Mouse (Mus musculus): ENCODE results near the gene Rab23. TPM values are rescaled to one million over a fixed set of nuclear protein-coding genes. Genes with fewer than 3 reads are reported as not detected.
A peak's percentile ranks its signal among the peaks of the same experiment; 100 is the strongest.

Rab23 gene
- 14.9 and 17.0 TPM in 2 replicates for polyA plus RNA-seq (2015; fragmentation: Nextera tagmentation; extraction: Ambion mirVana)

DNA sequence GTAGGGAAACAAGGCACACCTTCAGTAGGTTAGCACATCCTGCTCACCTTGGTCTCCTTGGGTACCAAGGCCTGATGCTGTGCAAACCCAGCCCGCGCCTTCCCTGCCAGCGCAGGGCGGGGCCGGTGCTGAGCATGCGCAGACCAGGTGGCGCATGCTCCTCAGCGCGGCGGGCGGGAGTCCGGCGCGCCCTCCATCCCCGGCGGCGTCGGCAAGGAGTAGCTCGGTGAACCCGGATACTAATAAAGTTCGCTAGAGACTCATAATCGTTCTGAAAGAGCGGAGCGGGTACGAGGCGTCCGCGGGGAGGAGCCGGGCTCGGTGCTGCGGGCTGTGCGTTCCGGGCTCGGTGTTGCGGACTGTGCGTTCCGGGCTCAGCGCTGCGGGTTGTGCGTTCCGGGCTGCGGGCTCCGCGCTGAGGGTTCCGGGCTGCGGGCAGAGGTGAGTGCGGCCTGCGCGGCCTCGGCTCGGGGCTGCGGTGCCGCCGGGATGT lies at the start of gene Rab23:
Gene Rab23, plus strand, starts transcription at position 155 of the 493 bp plus-strand sequence.
- ATAC-seq (ENCODE audit: low FRiP score, low TSS enrichment) (peak; percentile 95), DNase-seq (ENCODE audit: low spot score) (peak; percentile 86)
- Histone ChIP-seq H3K36me3 (ENCODE audit: control insufficient read depth, insufficient read depth, low read length) (peaks cover 6% of the 10 kb centered on the region), H3K27me3 (ENCODE audit: control insufficient read depth, insufficient read depth, low read length) (no peaks in the 10 kb centered on the region), H3K9me3 (ENCODE audit: control insufficient read depth, low read length) (no peaks in the 10 kb centered on the region), H3K9ac (ENCODE audit: low read length) (peak within 1 kb of the TSS; percentile 86), H3K4me1 (replicated peaks; ENCODE audit: control insufficient read depth, insufficient read depth) (no peaks in the 10 kb centered on the region), H3K27ac (replicated peaks) (peak within 1 kb of the TSS; percentile 91), H3K4me2 (replicated peaks; ENCODE audit: low read depth) (peak within 1 kb of the TSS; percentile 77), H3K4me3 (ENCODE audit: low read depth, low read length) (peak within 1 kb of the TSS; percentile 80)
- TF ChIP-seq CTCF (IDR thresholded peaks at IDR 0.05; ENCODE audit: low read depth): no peak
- no peak for TF ChIP-seq EP300 (optimal IDR thresholded peaks at IDR 0.05)
- under 1% methylated on average over 49 of the region's 54 CpGs for WGBS

GRCm38 (mm10) chr1:33670164-33670616 lies 49.5 kb upstream of the Rab23 start:
- Histone ChIP-seq H3K9me3 (ENCODE audit: control insufficient read depth, low read length) (no peaks in the 10 kb centered on the region), H3K9ac (ENCODE audit: low read length) (peak overlapping the region; percentile 67), H3K4me3 (ENCODE audit: low read depth, low read length) (peak overlapping the region; percentile 60), H3K36me3 (ENCODE audit: control insufficient read depth, insufficient read depth, low read length) (no peaks in the 10 kb centered on the region), H3K27me3 (ENCODE audit: control insufficient read depth, insufficient read depth, low read length) (no peaks in the 10 kb centered on the region), H3K4me2 (replicated peaks; ENCODE audit: low read depth) (peak overlapping the region; percentile 98), H3K4me1 (replicated peaks; ENCODE audit: control insufficient read depth, insufficient read depth) (0 out of 2 replicates have a peak, but pooled peaks cover 2% of the 10 kb centered on the region), H3K27ac (replicated peaks) (peak overlapping the region; percentile 75)
- DNase-seq (ENCODE audit: low spot score) (peak; percentile 81), ATAC-seq (ENCODE audit: low FRiP score, low TSS enrichment) (peak; percentile 70)
- TF ChIP-seq CTCF (IDR thresholded peaks at IDR 0.05; ENCODE audit: low read depth) (peak; percentile 62), EP300 (optimal IDR thresholded peaks at IDR 0.05) (no peak)
- WGBS: 2% methylated on average over 37 of the region's 37 CpGs

GRCm38 (mm10) chr1:33671441-33671840 lies 48.2 kb upstream of the Rab23 start:
- WGBS: 59% methylated on average over 5 of the region's 5 CpGs
- no peak for ATAC-seq (ENCODE audit: low FRiP score, low TSS enrichment)
- 0 out of 2 replicates have a peak, but pooled peaks cover 2% of the 10 kb centered on the region for H3K4me1 ChIP-seq (replicated peaks; ENCODE audit: control insufficient read depth, insufficient read depth)

GRCm38 (mm10) chr1:33672083-33672482 lies 47.6 kb upstream of the Rab23 start:
- TF ChIP-seq EP300 (optimal IDR thresholded peaks at IDR 0.05) (no peak), CTCF (IDR thresholded peaks at IDR 0.05; ENCODE audit: low read depth) (no peak)
- H3K4me3 ChIP-seq (ENCODE audit: low read depth, low read length): no peak overlapping the region
- 60% methylated on average over 3 of the region's 3 CpGs for WGBS
- no peak overlapping the region for H3K4me2 ChIP-seq (replicated peaks; ENCODE audit: low read depth)
- no peak overlapping the region for H3K9ac ChIP-seq (ENCODE audit: low read length)
- no peaks in the 10 kb centered on the region for H3K27me3 ChIP-seq (ENCODE audit: control insufficient read depth, insufficient read depth, low read length)
- no peaks in the 10 kb centered on the region for H3K9me3 ChIP-seq (ENCODE audit: control insufficient read depth, low read length)
- 0 out of 2 replicates have a peak, but pooled peaks cover 2% of the 10 kb centered on the region for H3K4me1 ChIP-seq (replicated peaks; ENCODE audit: control insufficient read depth, insufficient read depth)
- no peak overlapping the region for H3K27ac ChIP-seq (replicated peaks)
- DNase-seq (ENCODE audit: low spot score) (no peak), ATAC-seq (ENCODE audit: low FRiP score, low TSS enrichment) (no peak)
- H3K36me3 ChIP-seq (ENCODE audit: control insufficient read depth, insufficient read depth, low read length): no peaks in the 10 kb centered on the region

More at GRCm38 (mm10) chr1:33671441-33671840, 48.2 kb upstream of the Rab23 start:
- TF ChIP-seq EP300 (optimal IDR thresholded peaks at IDR 0.05): no peak
- TF ChIP-seq CTCF (IDR thresholded peaks at IDR 0.05; ENCODE audit: low read depth): no peak
- no peak overlapping the region for H3K4me3 ChIP-seq (ENCODE audit: low read depth, low read length)
- no peaks in the 10 kb centered on the region for H3K27me3 ChIP-seq (ENCODE audit: control insufficient read depth, insufficient read depth, low read length)
- DNase-seq (ENCODE audit: low spot score): no peak
- no peak overlapping the region for H3K4me2 ChIP-seq (replicated peaks; ENCODE audit: low read depth)
- no peak overlapping the region for H3K27ac ChIP-seq (replicated peaks)
- H3K9me3 ChIP-seq (ENCODE audit: control insufficient read depth, low read length): no peaks in the 10 kb centered on the region
- H3K36me3 ChIP-seq (ENCODE audit: control insufficient read depth, insufficient read depth, low read length): no peaks in the 10 kb centered on the region
- H3K9ac ChIP-seq (ENCODE audit: low read length): no peak overlapping the region

DNA sequence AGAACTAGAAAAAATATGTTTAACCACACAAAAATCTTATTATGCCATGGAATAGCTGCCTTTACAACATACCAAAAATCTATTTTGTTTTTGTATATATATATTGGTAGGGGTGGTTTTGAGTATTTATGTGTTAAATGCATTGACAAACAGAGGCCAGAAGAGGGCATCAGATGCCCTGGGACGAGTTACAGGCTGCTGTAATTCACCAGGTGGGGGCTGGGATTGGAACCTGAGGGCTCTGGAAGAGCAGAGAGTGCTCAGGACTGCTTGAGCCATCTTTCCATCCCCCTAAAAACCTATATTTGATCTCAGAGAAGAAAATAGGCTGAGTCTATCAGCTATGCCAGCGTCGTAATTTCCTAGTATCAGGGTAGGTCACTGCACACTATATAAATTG lies 47.2 kb upstream of the Rab23 start:
- peak overlapping the region; percentile 45; the same call in 1 of the 2 replicates for H3K27ac ChIP-seq (replicated peaks)
- ATAC-seq (ENCODE audit: low FRiP score, low TSS enrichment) (peak; percentile 41; the same call in 1 of the 2 replicates), DNase-seq (ENCODE audit: low spot score) (peak; percentile 39)
- WGBS: 12% methylated on average over 3 of the region's 3 CpGs
- TF ChIP-seq CTCF (IDR thresholded peaks at IDR 0.05; ENCODE audit: low read depth): peak; percentile 81
- no peak for TF ChIP-seq EP300 (optimal IDR thresholded peaks at IDR 0.05)
- no peak overlapping the region for H3K4me3 ChIP-seq (ENCODE audit: low read depth, low read length)
- H3K9ac ChIP-seq (ENCODE audit: low read length): no peak overlapping the region
- H3K4me1 ChIP-seq (replicated peaks; ENCODE audit: control insufficient read depth, insufficient read depth): 0 out of 2 replicates have a peak, but pooled peaks cover 2% of the 10 kb centered on the region
- no peaks in the 10 kb centered on the region for H3K36me3 ChIP-seq (ENCODE audit: control insufficient read depth, insufficient read depth, low read length)
- H3K9me3 ChIP-seq (ENCODE audit: control insufficient read depth, low read length): no peaks in the 10 kb centered on the region
- no peak overlapping the region for H3K4me2 ChIP-seq (replicated peaks; ENCODE audit: low read depth)
- H3K27me3 ChIP-seq (ENCODE audit: control insufficient read depth, insufficient read depth, low read length): no peaks in the 10 kb centered on the region

All from stomach, postnatal 0 days (tissue).